Mouse (Mus musculus): Measurements from ENCODE around the gene Rab30. TPM values are rescaled to one million over a fixed set of nuclear protein-coding genes. Genes with fewer than 3 reads are reported as not detected.
A peak's percentile ranks its signal among the peaks of the same experiment; 100 is the strongest.

The Rab30 gene
- polyA plus RNA-seq, 1 experiment from 2014 or later = 13.3 TPM

DNA sequence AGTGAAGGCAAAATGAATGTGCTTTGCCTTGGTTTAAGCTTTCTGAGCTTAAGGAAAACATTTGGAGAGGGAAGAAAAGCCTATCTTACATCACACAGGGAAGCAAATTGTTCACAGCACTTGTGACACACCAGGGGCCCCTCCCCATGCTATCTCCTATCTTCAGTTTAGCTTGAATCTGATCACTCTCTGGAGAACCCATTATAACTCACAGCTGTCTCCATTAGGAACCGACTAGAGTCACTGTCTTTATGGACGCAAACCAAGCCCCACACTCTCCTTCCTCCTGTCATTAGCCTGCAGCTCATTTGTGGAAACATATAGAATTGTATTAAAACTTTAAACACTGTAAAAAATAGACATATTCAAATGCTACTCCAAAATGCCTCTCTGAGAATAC is 31.8 kb upstream of the Rab30 start:
- Histone ChIP-seq H3K27ac (replicated peaks) (no peak overlapping the region), H3K36me3 (ENCODE audit: control insufficient read depth, insufficient read depth, low read length) (no peaks in the 10 kb centered on the region), H3K9ac (ENCODE audit: low read length) (no peak overlapping the region), H3K4me2 (replicated peaks; ENCODE audit: low read depth) (no peak overlapping the region), H3K4me3 (ENCODE audit: low read depth, low read length) (no peak overlapping the region), H3K27me3 (ENCODE audit: control insufficient read depth, insufficient read depth, low read length) (no peaks in the 10 kb centered on the region), H3K4me1 (replicated peaks; ENCODE audit: control insufficient read depth, insufficient read depth) (no peaks in the 10 kb centered on the region), H3K9me3 (ENCODE audit: control insufficient read depth, low read length) (no peaks in the 10 kb centered on the region)
- 42% methylated on average over 2 of the region's 2 CpGs for WGBS
- ATAC-seq (ENCODE audit: low FRiP score, low TSS enrichment) = no peak
- no peak for DNase-seq (ENCODE audit: low spot score)
- no peak for TF ChIP-seq EP300 (optimal IDR thresholded peaks at IDR 0.05)
- TF ChIP-seq CTCF (IDR thresholded peaks at IDR 0.05; ENCODE audit: low read depth) = no peak

DNA sequence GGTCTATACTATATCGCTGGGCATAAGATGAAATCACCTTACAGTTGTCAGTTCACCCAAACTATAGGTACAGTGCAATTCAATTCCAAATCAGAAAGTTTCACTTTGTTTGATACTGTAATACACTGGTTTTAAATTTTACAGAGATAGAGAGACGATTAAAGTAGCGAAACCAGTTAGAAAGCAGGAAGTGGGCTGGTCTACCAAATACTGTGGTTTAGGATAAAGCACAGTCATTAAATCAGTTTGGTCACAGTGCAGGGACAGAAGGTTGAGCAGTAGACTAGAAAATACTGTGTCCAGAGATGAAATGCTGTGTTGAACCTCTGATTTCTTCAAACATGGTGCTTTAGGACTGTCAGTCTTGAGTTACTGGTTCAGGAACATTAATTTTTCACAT is 29.8 kb upstream of the Rab30 start:
- no peak overlapping the region for H3K4me3 ChIP-seq (ENCODE audit: low read depth, low read length)
- no peak overlapping the region for H3K9ac ChIP-seq (ENCODE audit: low read length)
- no peak overlapping the region for H3K27ac ChIP-seq (replicated peaks)
- DNase-seq (ENCODE audit: low spot score) = no peak
- no peaks in the 10 kb centered on the region for H3K4me1 ChIP-seq (replicated peaks; ENCODE audit: control insufficient read depth, insufficient read depth)
- no peaks in the 10 kb centered on the region for H3K36me3 ChIP-seq (ENCODE audit: control insufficient read depth, insufficient read depth, low read length)
- TF ChIP-seq CTCF (IDR thresholded peaks at IDR 0.05; ENCODE audit: low read depth) (no peak), EP300 (optimal IDR thresholded peaks at IDR 0.05) (no peak)
- H3K9me3 ChIP-seq (ENCODE audit: control insufficient read depth, low read length) = no peaks in the 10 kb centered on the region
- no peak for ATAC-seq (ENCODE audit: low FRiP score, low TSS enrichment)
- 71% methylated on average over 3 of the region's 3 CpGs for WGBS
- H3K27me3 ChIP-seq (ENCODE audit: control insufficient read depth, insufficient read depth, low read length) = no peaks in the 10 kb centered on the region
- no peak overlapping the region for H3K4me2 ChIP-seq (replicated peaks; ENCODE audit: low read depth)

DNA sequence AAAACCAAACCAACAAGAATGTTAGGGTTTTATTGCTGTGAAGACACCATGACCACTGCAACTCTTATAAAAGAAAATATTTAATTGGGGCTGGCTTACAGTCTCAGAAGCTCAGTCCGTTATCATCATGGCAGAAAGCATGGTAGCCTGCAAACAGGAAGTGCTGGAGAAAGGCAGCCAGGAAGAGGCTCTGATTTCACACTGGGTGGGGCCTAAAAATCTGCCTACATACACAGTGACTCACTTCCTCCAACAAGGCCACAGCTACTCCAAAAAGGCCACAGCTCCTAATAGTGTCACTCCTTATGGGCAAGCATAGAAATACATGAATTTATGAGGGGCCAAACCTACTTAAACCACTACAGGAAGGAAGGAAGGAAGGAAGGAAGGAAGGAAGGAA is 26.3 kb upstream of the Rab30 start:
- ATAC-seq (ENCODE audit: low FRiP score, low TSS enrichment) (peak; percentile 65; the same call in 1 of the 2 replicates), DNase-seq (ENCODE audit: low spot score) (no peak)
- Histone ChIP-seq H3K9me3 (ENCODE audit: control insufficient read depth, low read length) (no peaks in the 10 kb centered on the region), H3K27me3 (ENCODE audit: control insufficient read depth, insufficient read depth, low read length) (no peaks in the 10 kb centered on the region), H3K4me1 (replicated peaks; ENCODE audit: control insufficient read depth, insufficient read depth) (no peaks in the 10 kb centered on the region), H3K27ac (replicated peaks) (no peak overlapping the region), H3K9ac (ENCODE audit: low read length) (no peak overlapping the region), H3K4me3 (ENCODE audit: low read depth, low read length) (no peak overlapping the region), H3K36me3 (ENCODE audit: control insufficient read depth, insufficient read depth, low read length) (no peaks in the 10 kb centered on the region), H3K4me2 (replicated peaks; ENCODE audit: low read depth) (no peak overlapping the region)
- TF ChIP-seq EP300 (optimal IDR thresholded peaks at IDR 0.05) (no peak), CTCF (IDR thresholded peaks at IDR 0.05; ENCODE audit: low read depth) (no peak)
- 91% methylated on average over 1 of the region's 1 CpGs for WGBS

DNA sequence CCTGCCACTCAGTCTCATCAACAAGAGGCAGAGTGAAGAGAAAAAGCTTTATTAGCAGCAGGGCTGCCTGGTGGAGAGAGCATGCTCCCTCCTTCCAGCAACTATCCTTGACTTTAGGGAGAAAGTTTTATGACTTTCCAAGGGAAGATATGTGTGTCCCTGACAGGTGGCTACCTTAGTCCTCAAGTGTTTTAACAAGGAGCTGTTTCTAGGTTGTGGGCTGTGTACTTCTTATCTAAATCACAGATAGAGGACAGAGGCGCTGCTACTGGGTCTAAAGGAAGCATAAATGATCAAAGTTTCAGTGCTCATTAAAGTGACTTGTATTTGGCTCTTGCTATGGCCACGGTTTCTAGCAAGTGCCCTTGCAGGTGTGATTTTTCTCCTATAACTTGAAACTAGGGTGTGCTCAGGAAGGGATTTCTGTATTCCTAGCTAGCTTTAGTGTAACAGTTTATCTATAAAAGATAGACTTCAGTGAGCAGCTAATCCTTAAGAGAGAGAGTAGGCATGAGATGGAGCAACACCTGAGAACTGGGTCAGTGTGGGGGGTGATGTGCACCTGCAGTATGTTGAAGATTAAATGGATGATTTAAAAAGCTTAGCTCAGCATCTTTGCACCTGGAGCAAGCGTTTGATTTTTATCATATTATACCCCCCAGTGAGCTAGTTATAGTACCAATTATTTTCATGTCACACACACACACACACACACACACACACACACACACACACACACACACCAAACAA is 21.1 kb upstream of the Rab30 start:
- Histone ChIP-seq H3K4me2 (replicated peaks; ENCODE audit: low read depth) (no peak overlapping the region), H3K9me3 (ENCODE audit: control insufficient read depth, low read length) (no peaks in the 10 kb centered on the region), H3K27ac (replicated peaks) (no peak overlapping the region), H3K4me1 (replicated peaks; ENCODE audit: control insufficient read depth, insufficient read depth) (no peaks in the 10 kb centered on the region), H3K36me3 (ENCODE audit: control insufficient read depth, insufficient read depth, low read length) (no peaks in the 10 kb centered on the region), H3K4me3 (ENCODE audit: low read depth, low read length) (no peak overlapping the region), H3K9ac (ENCODE audit: low read length) (no peak overlapping the region), H3K27me3 (ENCODE audit: control insufficient read depth, insufficient read depth, low read length) (no peaks in the 10 kb centered on the region)
- ATAC-seq (ENCODE audit: low FRiP score, low TSS enrichment) (no peak), DNase-seq (ENCODE audit: low spot score) (no peak)
- no peak for TF ChIP-seq CTCF (IDR thresholded peaks at IDR 0.05; ENCODE audit: low read depth)
- TF ChIP-seq EP300 (optimal IDR thresholded peaks at IDR 0.05) = no peak
- WGBS = 60% methylated on average over 3 of the region's 3 CpGs

DNA sequence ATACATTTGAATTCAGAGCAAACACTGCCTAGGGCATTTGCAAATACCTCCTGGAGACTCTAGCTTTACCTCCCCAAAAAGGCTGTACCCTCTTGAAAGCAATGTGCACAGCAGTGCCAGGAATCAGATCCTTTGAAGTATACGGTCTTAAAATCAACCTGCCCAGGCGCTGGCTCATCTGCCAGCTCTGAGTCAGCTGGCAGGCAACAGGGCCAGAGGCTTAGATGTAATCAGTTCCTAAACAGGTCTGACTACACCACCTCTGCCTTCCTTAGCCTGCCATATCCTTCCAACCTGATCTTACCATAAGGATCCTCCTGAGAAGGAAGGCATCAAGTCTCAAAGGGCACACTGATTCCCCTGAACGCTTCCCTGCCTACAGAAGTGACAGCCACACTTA is 17.7 kb upstream of the Rab30 start:
- H3K36me3 ChIP-seq (ENCODE audit: control insufficient read depth, insufficient read depth, low read length) = no peaks in the 10 kb centered on the region
- TF ChIP-seq CTCF (IDR thresholded peaks at IDR 0.05; ENCODE audit: low read depth) = no peak
- TF ChIP-seq EP300 (optimal IDR thresholded peaks at IDR 0.05) = peak; percentile 34
- H3K4me2 ChIP-seq (replicated peaks; ENCODE audit: low read depth) = no peak overlapping the region
- H3K4me3 ChIP-seq (ENCODE audit: low read depth, low read length) = no peak overlapping the region
- H3K27me3 ChIP-seq (ENCODE audit: control insufficient read depth, insufficient read depth, low read length) = no peaks in the 10 kb centered on the region
- no peaks in the 10 kb centered on the region for H3K4me1 ChIP-seq (replicated peaks; ENCODE audit: control insufficient read depth, insufficient read depth)
- H3K9ac ChIP-seq (ENCODE audit: low read length) = no peak overlapping the region
- DNase-seq (ENCODE audit: low spot score) = no peak
- H3K27ac ChIP-seq (replicated peaks) = no peak overlapping the region
- 0 out of 2 replicates have a peak, but pooled peaks have one; percentile 32 for ATAC-seq (ENCODE audit: low FRiP score, low TSS enrichment)
- no peaks in the 10 kb centered on the region for H3K9me3 ChIP-seq (ENCODE audit: control insufficient read depth, low read length)
- 17% methylated on average over 3 of the region's 3 CpGs for WGBS

DNA sequence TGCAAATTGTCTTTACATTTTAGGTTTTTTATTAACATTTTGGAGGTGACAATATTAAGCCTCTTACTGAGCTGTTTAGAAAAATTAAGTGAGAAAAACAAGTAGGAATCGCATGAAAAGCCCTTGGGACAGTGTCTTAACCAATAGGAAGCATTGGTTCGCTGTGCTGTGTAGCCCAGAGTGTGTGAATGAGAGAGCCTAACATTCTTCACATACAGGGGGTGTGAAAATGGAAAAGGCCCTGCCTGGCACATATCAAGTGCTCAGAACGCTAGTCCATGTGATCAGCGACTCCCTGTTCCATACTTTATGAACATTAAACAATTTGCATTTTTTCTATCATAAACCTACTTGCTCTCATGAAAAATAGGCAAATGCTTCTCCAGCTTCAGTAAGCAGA is 17.1 kb upstream of the Rab30 start:
- no peak for ATAC-seq (ENCODE audit: low FRiP score, low TSS enrichment)
- Histone ChIP-seq H3K9ac (ENCODE audit: low read length) (no peak overlapping the region), H3K4me3 (ENCODE audit: low read depth, low read length) (no peak overlapping the region), H3K9me3 (ENCODE audit: control insufficient read depth, low read length) (no peaks in the 10 kb centered on the region), H3K36me3 (ENCODE audit: control insufficient read depth, insufficient read depth, low read length) (no peaks in the 10 kb centered on the region), H3K4me2 (replicated peaks; ENCODE audit: low read depth) (no peak overlapping the region), H3K27ac (replicated peaks) (no peak overlapping the region), H3K27me3 (ENCODE audit: control insufficient read depth, insufficient read depth, low read length) (no peaks in the 10 kb centered on the region), H3K4me1 (replicated peaks; ENCODE audit: control insufficient read depth, insufficient read depth) (no peaks in the 10 kb centered on the region)
- 59% methylated on average over 4 of the region's 4 CpGs for WGBS
- DNase-seq (ENCODE audit: low spot score) = no peak
- TF ChIP-seq EP300 (optimal IDR thresholded peaks at IDR 0.05) = no peak
